Mouse (Mus musculus): Measurements from ENCODE around the gene Pip5kl1. TPM values are rescaled to one million over a fixed set of nuclear protein-coding genes. Genes with fewer than 3 reads are reported as not detected.

Pip5kl1 gene
- polyA plus RNA-seq, 1 experiment from 2014 or later, result 11.6 TPM

DNA sequence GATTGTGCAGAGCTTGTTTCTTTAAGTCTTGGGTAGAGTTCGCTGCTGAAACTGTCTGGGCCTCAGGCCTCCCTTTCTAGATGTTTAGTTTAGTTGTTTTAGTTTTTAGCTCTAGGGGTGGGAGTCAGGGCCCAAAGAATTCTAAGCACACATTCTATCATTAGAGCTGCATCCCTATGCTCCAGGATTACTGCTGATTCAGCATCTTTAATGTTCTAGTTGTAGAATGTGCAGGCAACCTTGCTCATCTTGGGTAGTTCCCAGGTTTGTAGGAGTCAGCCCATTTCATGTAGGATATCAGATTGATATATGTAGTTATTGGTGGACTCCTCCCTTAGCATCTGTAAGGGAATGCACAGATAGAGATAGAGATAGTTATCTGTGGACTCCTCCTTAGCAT, 42.5 kb downstream of the Pip5kl1 start:
- no peak overlapping the region for H3K27ac ChIP-seq
- H3K9ac ChIP-seq, result no peak overlapping the region
- no peak for ATAC-seq (ENCODE audit: low FRiP score)
- peaks cover 15% of the 10 kb centered on the region; the same call in 1 of the 2 replicates for H3K36me3 ChIP-seq (replicated peaks; ENCODE audit: control insufficient read depth, insufficient read depth)
- no peaks in the 10 kb centered on the region for H3K27me3 ChIP-seq (ENCODE audit: control insufficient read depth, insufficient read depth, low read length)
- no peak for DNase-seq (ENCODE audit: low spot score)
- no peak overlapping the region for H3K4me3 ChIP-seq (replicated peaks; ENCODE audit: low read length)
- peaks cover 19% of the 10 kb centered on the region for H3K4me1 ChIP-seq (replicated peaks; ENCODE audit: control insufficient read depth, insufficient read depth, low read length)
- H3K4me2 ChIP-seq (replicated peaks), result no peak overlapping the region
- no peaks in the 10 kb centered on the region for H3K9me3 ChIP-seq (ENCODE audit: control insufficient read depth, low read length)
- WGBS, result 97% methylated on average over 1 of the region's 1 CpGs

DNA sequence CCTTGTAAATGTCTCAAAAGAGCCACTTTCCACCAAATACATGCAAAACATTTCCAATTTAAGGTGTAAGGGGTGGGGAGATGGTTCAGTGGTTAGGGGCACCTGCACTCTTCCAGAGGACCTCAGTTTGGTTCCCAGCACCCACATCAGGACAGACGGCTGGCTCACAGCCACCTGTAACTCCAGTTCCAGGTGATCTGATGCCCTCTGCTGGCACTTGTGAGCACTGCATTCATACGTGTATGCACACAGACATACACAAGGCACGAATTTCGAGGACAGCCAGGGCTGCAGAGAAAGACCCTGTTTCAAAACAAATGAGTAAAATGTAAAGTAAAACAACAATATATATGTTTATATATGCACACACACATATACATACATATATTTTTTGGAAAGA, 43.0 kb downstream of the Pip5kl1 start:
- H3K4me3 ChIP-seq (replicated peaks; ENCODE audit: low read length), result no peak overlapping the region
- peaks cover 19% of the 10 kb centered on the region for H3K4me1 ChIP-seq (replicated peaks; ENCODE audit: control insufficient read depth, insufficient read depth, low read length)
- no peak overlapping the region for H3K9ac ChIP-seq
- no peak overlapping the region for H3K27ac ChIP-seq
- ATAC-seq (ENCODE audit: low FRiP score) (no peak), DNase-seq (ENCODE audit: low spot score) (no peak)
- peaks cover 15% of the 10 kb centered on the region; the same call in 1 of the 2 replicates for H3K36me3 ChIP-seq (replicated peaks; ENCODE audit: control insufficient read depth, insufficient read depth)
- H3K27me3 ChIP-seq (ENCODE audit: control insufficient read depth, insufficient read depth, low read length), result no peaks in the 10 kb centered on the region
- H3K4me2 ChIP-seq (replicated peaks), result no peak overlapping the region
- H3K9me3 ChIP-seq (ENCODE audit: control insufficient read depth, low read length), result no peaks in the 10 kb centered on the region
- 95% methylated on average over 4 of the region's 4 CpGs for WGBS

DNA sequence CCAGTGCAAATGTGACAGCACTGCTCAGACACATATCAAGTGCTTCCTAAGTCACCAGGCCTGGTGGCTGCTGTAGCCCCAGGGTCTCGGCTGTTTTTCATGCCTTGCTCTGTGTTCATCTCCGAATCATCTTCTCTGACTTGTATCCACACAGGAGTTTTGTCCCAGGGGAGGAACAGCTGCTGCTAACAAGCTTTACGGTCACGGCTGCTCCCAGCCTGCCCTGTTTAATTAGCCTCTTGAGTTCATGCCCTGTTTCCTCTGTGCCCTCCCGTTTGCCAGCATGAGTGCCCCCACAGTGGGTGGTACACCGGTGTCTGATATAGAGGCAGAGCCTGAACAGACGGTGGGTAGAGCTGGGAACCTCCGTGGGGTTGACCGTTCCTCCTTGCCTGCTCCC, 43.5 kb downstream of the Pip5kl1 start:
- ATAC-seq (ENCODE audit: low FRiP score) (no peak), DNase-seq (ENCODE audit: low spot score) (no peak)
- Histone ChIP-seq H3K27me3 (ENCODE audit: control insufficient read depth, insufficient read depth, low read length) (no peaks in the 10 kb centered on the region), H3K4me3 (replicated peaks; ENCODE audit: low read length) (no peak overlapping the region), H3K27ac (no peak overlapping the region), H3K9me3 (ENCODE audit: control insufficient read depth, low read length) (no peaks in the 10 kb centered on the region), H3K36me3 (replicated peaks; ENCODE audit: control insufficient read depth, insufficient read depth) (peaks cover 15% of the 10 kb centered on the region; the same call in 1 of the 2 replicates), H3K9ac (no peak overlapping the region), H3K4me2 (replicated peaks) (no peak overlapping the region), H3K4me1 (replicated peaks; ENCODE audit: control insufficient read depth, insufficient read depth, low read length) (peaks cover 19% of the 10 kb centered on the region)
- 57% methylated on average over 9 of the region's 9 CpGs for WGBS

DNA sequence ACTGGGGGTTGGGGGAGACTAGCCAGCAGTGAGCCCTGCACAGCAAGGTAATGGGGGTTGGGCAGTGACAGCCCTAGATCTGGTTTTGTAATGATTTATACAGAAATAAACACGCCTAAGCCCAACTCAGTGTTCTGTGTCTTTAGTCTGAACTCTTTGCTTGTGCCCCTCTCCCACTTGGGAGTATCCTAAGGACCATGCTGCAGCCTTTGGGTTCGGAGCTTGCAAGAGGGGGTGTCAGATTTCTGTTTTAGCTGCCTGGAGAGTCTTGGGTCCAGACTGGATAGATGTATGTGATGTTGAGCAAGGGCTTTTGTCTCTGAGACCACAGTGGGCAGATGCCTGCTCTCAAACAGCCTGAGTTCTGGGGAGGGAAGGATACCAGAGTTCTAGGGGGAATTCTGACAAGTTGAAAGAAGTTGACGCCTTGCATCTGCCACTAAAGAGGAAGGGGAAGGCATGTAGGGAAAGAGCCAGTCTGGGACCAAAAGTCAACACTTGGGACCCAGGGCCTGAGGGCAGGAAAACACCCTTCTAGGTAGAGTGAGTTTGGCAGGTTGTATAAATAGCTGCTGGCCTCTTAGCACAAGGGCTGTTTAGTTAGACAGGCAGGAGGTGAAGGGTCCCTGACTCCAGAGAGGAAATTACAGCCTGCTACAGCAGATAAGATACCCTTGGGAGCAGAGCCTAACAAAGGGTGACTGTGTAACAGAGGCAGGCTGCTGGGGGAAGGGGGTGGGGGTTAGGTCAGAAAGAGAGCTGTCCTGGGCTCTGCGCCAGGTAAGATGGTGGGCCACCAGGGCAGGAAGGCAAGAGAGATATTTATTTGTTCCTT, 46.3 kb downstream of the Pip5kl1 start:
- H3K9ac ChIP-seq, result no peak overlapping the region
- DNase-seq (ENCODE audit: low spot score), result no peak
- peaks cover 34% of the 10 kb centered on the region for H3K4me1 ChIP-seq (replicated peaks; ENCODE audit: control insufficient read depth, insufficient read depth, low read length)

DNA sequence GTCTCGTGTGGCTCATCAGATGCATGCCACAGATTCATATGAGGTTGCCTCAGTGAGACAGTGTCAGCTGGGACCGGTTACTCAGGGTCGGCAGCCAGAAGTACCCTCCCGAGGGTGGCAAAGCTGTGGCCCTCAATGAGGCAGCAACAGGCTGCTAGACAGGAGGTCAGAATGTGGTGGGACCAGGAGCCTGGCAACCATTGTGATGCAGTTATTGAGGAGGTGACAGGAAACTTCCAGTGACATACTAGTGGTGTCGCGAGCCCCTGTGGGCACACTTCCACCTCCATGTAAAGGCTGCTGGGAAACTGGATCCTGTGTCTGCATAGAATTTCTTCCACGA, 46.9 kb downstream of the Pip5kl1 start, which contains the start of gene Ak1:
Ak1 (plus strand) TSS at position 242 of the 343 bp plus-strand sequence.
- no peak for DNase-seq (ENCODE audit: low spot score)
- ATAC-seq (ENCODE audit: low FRiP score), result peak; percentile 24; the same call in 1 of the 2 replicates
- peaks cover 40% of the 10 kb centered on the region for H3K4me1 ChIP-seq (replicated peaks; ENCODE audit: control insufficient read depth, insufficient read depth, low read length)
- H3K4me3 ChIP-seq (replicated peaks; ENCODE audit: low read length), result no peak within 1 kb of the TSS
- no peak within 1 kb of the TSS for H3K9ac ChIP-seq
- H3K36me3 ChIP-seq (replicated peaks; ENCODE audit: control insufficient read depth, insufficient read depth), result no peaks in the 10 kb centered on the region
- WGBS, result 32% methylated on average over 7 of the region's 7 CpGs
- no peaks in the 10 kb centered on the region for H3K27me3 ChIP-seq (ENCODE audit: control insufficient read depth, insufficient read depth, low read length)
- H3K4me2 ChIP-seq (replicated peaks), result no peak within 1 kb of the TSS
- no peaks in the 10 kb centered on the region for H3K9me3 ChIP-seq (ENCODE audit: control insufficient read depth, low read length)
- peak within 1 kb of the TSS; percentile 39; the same call in 1 of the 2 replicates for H3K27ac ChIP-seq

More for the DNA sequence above, 46.3 kb downstream of the Pip5kl1 start:
- Histone ChIP-seq H3K4me2 (replicated peaks) (no peak overlapping the region), H3K27me3 (ENCODE audit: control insufficient read depth, insufficient read depth, low read length) (no peaks in the 10 kb centered on the region), H3K36me3 (replicated peaks; ENCODE audit: control insufficient read depth, insufficient read depth) (no peaks in the 10 kb centered on the region), H3K9me3 (ENCODE audit: control insufficient read depth, low read length) (no peaks in the 10 kb centered on the region), H3K4me3 (replicated peaks; ENCODE audit: low read length) (no peak overlapping the region), H3K27ac (peak overlapping the region; percentile 39; the same call in 1 of the 2 replicates)
- peak; percentile 41; the same call in 1 of the 2 replicates for ATAC-seq (ENCODE audit: low FRiP score)
- 52% methylated on average over 4 of the region's 4 CpGs for WGBS

- no peak for ATAC-seq (ENCODE audit: low FRiP score)
- Histone ChIP-seq H3K4me3 (replicated peaks; ENCODE audit: low read length) (no peak overlapping the region), H3K27ac (no peak overlapping the region), H3K36me3 (replicated peaks; ENCODE audit: control insufficient read depth, insufficient read depth) (no peaks in the 10 kb centered on the region), H3K4me2 (replicated peaks) (no peak overlapping the region), H3K9me3 (ENCODE audit: control insufficient read depth, low read length) (no peaks in the 10 kb centered on the region), H3K4me1 (replicated peaks; ENCODE audit: control insufficient read depth, insufficient read depth, low read length) (peaks cover 49% of the 10 kb centered on the region), H3K9ac (no peak overlapping the region), H3K27me3 (ENCODE audit: control insufficient read depth, insufficient read depth, low read length) (no peaks in the 10 kb centered on the region)
- WGBS, result 87% methylated on average over 5 of the region's 5 CpGs
- no peak for DNase-seq (ENCODE audit: low spot score)
Measured at GRCm38 (mm10) chr2:32624111-32624748, 49.6 kb downstream of the Pip5kl1 start.

DNA sequence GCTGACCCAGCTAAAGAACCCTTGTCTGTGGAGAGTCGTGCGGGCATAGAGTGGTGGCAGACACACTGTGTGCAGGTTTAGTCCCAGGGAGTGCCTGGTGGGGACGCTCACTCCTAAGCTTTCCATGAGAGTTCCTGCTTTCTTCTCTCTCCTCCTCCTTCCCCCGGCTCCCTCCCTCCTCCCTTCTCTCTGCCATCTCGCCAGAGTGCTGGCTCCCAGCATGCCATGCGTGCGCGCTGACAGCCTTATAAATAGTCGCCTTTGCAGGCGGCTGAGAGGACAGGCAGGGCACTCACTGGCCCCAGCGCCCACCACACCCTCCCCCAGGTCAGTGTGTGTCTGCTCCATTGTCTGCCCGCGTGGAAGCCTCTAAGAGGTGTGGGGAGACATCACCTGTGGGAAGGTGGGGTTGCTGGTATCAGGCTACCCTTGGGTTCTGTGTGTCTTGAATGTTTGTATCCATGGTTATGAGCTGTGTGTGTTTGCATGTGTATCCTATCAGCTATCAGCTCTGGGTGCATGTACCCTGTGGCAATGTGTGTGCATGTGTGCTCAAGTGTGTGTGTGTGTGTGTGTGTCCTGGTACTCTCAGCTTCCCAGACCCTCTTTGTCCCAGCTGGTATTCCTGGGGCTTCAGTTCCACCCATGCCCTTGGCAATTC, 50.7 kb downstream of the Pip5kl1 start:
- WGBS, result 2% methylated on average over 13 of the region's 13 CpGs
- Histone ChIP-seq H3K9me3 (ENCODE audit: control insufficient read depth, low read length) (no peaks in the 10 kb centered on the region), H3K4me3 (replicated peaks; ENCODE audit: low read length) (peak overlapping the region; percentile 28), H3K4me2 (replicated peaks) (peak overlapping the region; percentile 52), H3K27ac (peak overlapping the region; percentile 86), H3K36me3 (replicated peaks; ENCODE audit: control insufficient read depth, insufficient read depth) (no peaks in the 10 kb centered on the region), H3K27me3 (ENCODE audit: control insufficient read depth, insufficient read depth, low read length) (no peaks in the 10 kb centered on the region), H3K9ac (peak overlapping the region; percentile 62), H3K4me1 (replicated peaks; ENCODE audit: control insufficient read depth, insufficient read depth, low read length) (peaks cover 44% of the 10 kb centered on the region)
- peak; percentile 84 for DNase-seq (ENCODE audit: low spot score)
- peak; percentile 64; the same call in 1 of the 2 replicates for ATAC-seq (ENCODE audit: low FRiP score)

GRCm38 (mm10) chr2:32625873-32626694, 51.5 kb downstream of the Pip5kl1 start:
- H3K4me1 ChIP-seq (replicated peaks; ENCODE audit: control insufficient read depth, insufficient read depth, low read length), result peaks cover 37% of the 10 kb centered on the region
- peak overlapping the region; percentile 86 for H3K27ac ChIP-seq
- peak overlapping the region; percentile 28 for H3K4me3 ChIP-seq (replicated peaks; ENCODE audit: low read length)
- 0 out of 2 replicates have a peak, but pooled peaks cover 2% of the 10 kb centered on the region for H3K36me3 ChIP-seq (replicated peaks; ENCODE audit: control insufficient read depth, insufficient read depth)
- peak overlapping the region; percentile 52 for H3K4me2 ChIP-seq (replicated peaks)
- WGBS, result 68% methylated on average over 5 of the region's 5 CpGs
- H3K9me3 ChIP-seq (ENCODE audit: control insufficient read depth, low read length), result no peaks in the 10 kb centered on the region
- ATAC-seq (ENCODE audit: low FRiP score) (no peak; the same call in 1 of the 2 replicates), DNase-seq (ENCODE audit: low spot score) (no peak)
- peak overlapping the region; percentile 62 for H3K9ac ChIP-seq
- no peaks in the 10 kb centered on the region for H3K27me3 ChIP-seq (ENCODE audit: control insufficient read depth, insufficient read depth, low read length)
